Mouse (Mus musculus) heart, postnatal 10 days (tissue): ENCODE results near the gene Satb1. TPM values are rescaled to one million over a fixed set of nuclear protein-coding genes. Genes with fewer than 3 reads are reported as not detected.

Experiments
- DNase-seq, 2 experiments: peaks; one replicate each; pipeline ENCODE4 v3.0.0; 2021
- intact Hi-C: fragments of 180-260 bp; cut with DNase I; formaldehyde crosslinking; loops from one replicate; pipeline ENCODE4 v1.15.1; 2025
- total RNA-seq, 2 experiments: library from RNA; stranded (reverse); gene quantifications; 2 replicates each; pipeline ENCODE4 v1.2.3; 2021

The Satb1 gene
- total RNA-seq, 2 experiments from 2014 or later = 28.9 to 35.1 TPM

- DNase-seq = no peak
- intact Hi-C loops = no loop called here
Observed at GRCm38 (mm10) chr17:51827922-51828410, 5.1 kb downstream of the Satb1 start.

- DNase-seq = no peak
- intact Hi-C loops = no loop called here
Observed at GRCm38 (mm10) chr17:51826461-51826860, 6.6 kb downstream of the Satb1 start.

GRCm38 (mm10) chr17:51814301-51814700 lies 18.8 kb downstream of the Satb1 start:
- DNase-seq = no peak
- intact Hi-C loops = no loop called here

- DNase-seq = no peak
- intact Hi-C loops = no loop called here
Observed at GRCm38 (mm10) chr17:51813784-51814120, 19.3 kb downstream of the Satb1 start.

GRCm38 (mm10) chr17:51812942-51813783 lies 19.9 kb downstream of the Satb1 start:
- intact Hi-C loops = no loop called here
- peak; percentile 72 for DNase-seq

- intact Hi-C loops = no loop called here
- DNase-seq = peak; percentile 44 to 55
Observed at GRCm38 (mm10) chr17:51812261-51812941, 20.7 kb downstream of the Satb1 start.

GRCm38 (mm10) chr17:51811911-51812260 lies 21.2 kb downstream of the Satb1 start:
- DNase-seq = peak in 1 of 2 experiments; percentile 30
- intact Hi-C loops = loop anchor here (1.0 kb wide), 1 partner anchor 19 kb away; no protein-coding TSS in a partner anchor

- DNase-seq = peak; percentile 80 to 86
- intact Hi-C loops = loop anchor here (1.0 kb wide), 1 partner anchor 20 kb away; no protein-coding TSS in a partner anchor
Observed at GRCm38 (mm10) chr17:51811086-51811868, 21.8 kb downstream of the Satb1 start.

- intact Hi-C loops = no loop called here
- peak; percentile 44 to 46 for DNase-seq
Observed at GRCm38 (mm10) chr17:51807429-51807828, 25.7 kb downstream of the Satb1 start.

GRCm38 (mm10) chr17:51806124-51806960 lies 26.7 kb downstream of the Satb1 start:
- intact Hi-C loops = no loop called here
- no peak for DNase-seq

- no peak for DNase-seq
- intact Hi-C loops = no loop called here
Observed at GRCm38 (mm10) chr17:51800208-51800607, 32.9 kb downstream of the Satb1 start.

GRCm38 (mm10) chr17:51796459-51796858 lies 36.6 kb downstream of the Satb1 start:
- no peak for DNase-seq
- intact Hi-C loops = no loop called here

GRCm38 (mm10) chr17:51791226-51791625 lies 41.9 kb downstream of the Satb1 start:
- no peak for DNase-seq
- intact Hi-C loops = no loop called here

GRCm38 (mm10) chr17:51790387-51791060 lies 42.6 kb downstream of the Satb1 start:
- no peak for DNase-seq
- intact Hi-C loops = no loop called here

- intact Hi-C loops = no loop called here
- no peak for DNase-seq
Observed at GRCm38 (mm10) chr17:51789777-51790176, 43.3 kb downstream of the Satb1 start.

- intact Hi-C loops = no loop called here
- no peak for DNase-seq
Observed at GRCm38 (mm10) chr17:51789098-51789497, 44.0 kb downstream of the Satb1 start.

- intact Hi-C loops = no loop called here
Observed at GRCm38 (mm10) chr17:51787955-51788354, 45.1 kb downstream of the Satb1 start.

GRCm38 (mm10) chr17:51786050-51786449 lies 47.0 kb downstream of the Satb1 start:
- intact Hi-C loops = no loop called here
- DNase-seq = no peak

More at GRCm38 (mm10) chr17:51787955-51788354, 45.1 kb downstream of the Satb1 start:
- DNase-seq = no peak

- no peak for DNase-seq
- intact Hi-C loops = no loop called here
Observed at GRCm38 (mm10) chr17:51784935-51785334, 48.2 kb downstream of the Satb1 start.
